Mouse (Mus musculus): ENCODE measurements around the gene Tbx3.

- no peak for TF ChIP-seq CTCF (IDR thresholded peaks at IDR 0.05; ENCODE audit: low read depth, low read length)
- TF ChIP-seq POLR2A (IDR thresholded peaks at IDR 0.05; ENCODE audit: insufficient read depth, low read length) = no peak
Observed at GRCm38 (mm10) chr5:119694914-119695313, 24.4 kb downstream of the Tbx3 start.

All from ES-Bruce4 (cell line).